Mouse (Mus musculus): ENCODE results near the gene Tmem219.

Gene Tmem219

GRCm38 (mm10) chr7:126862147-126862784 lies 60.5 kb downstream of the Tmem219 start, which contains the start of gene Ino80e:
TSS of gene Ino80e (minus strand) at chr7:126862377.
- peak; percentile 92 to 94 for DNase-seq (ENCODE audit: low spot score in 2 of 2)

GRCm38 (mm10) chr7:126861429-126862130 lies 61.1 kb downstream of the Tmem219 start, which contains the start of gene Hirip3:
TSS of gene Hirip3 (plus strand) at chr7:126861972.
- DNase-seq (ENCODE audit: low spot score in 2 of 2): peak; percentile 88 to 89

GRCm38 (mm10) chr7:126860987-126861386 lies 61.7 kb downstream of the Tmem219 start:
- no peak for DNase-seq (ENCODE audit: low spot score in 2 of 2)

DNA sequence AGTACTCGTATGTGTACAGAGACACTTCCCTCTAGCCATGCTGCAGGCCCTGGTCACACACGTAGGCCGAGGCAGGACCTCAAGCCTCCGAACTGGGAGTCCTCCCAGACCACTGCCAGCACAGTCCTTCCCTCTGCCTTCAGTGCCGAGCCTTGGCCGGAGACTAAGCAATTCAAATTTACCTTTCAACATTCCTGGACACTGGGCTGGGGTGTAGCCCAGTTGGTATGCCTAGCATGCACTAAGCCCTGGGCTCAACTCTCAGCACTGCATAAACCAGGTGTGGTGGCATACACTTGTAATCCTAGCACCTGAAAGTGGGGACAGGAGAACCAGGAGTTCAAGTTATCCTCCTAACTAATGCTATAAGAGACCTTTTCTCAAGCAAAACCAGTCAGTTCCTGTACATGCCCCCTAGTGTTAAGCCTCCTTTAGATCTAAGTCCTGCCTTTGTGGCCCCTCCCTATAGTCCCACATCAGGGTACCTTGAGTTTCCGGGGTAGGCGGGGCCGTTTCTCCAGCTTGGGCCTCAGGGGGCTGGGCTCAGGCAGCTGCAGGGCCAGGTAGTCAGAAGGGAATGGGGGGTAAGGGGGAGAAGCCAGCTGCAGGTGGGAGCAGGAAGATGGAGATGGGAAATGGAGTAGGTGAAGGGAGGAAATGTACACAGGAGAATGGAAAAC lies 65.8 kb downstream of the Tmem219 start:
- DNase-seq (ENCODE audit: low spot score in 2 of 2): no peak

GRCm38 (mm10) chr7:126855641-126856040 lies 67.1 kb downstream of the Tmem219 start:
- DNase-seq (ENCODE audit: low spot score in 2 of 2): no peak

GRCm38 (mm10) chr7:126853454-126853853 lies 69.3 kb downstream of the Tmem219 start:
- no peak for DNase-seq (ENCODE audit: low spot score in 2 of 2)

DNA sequence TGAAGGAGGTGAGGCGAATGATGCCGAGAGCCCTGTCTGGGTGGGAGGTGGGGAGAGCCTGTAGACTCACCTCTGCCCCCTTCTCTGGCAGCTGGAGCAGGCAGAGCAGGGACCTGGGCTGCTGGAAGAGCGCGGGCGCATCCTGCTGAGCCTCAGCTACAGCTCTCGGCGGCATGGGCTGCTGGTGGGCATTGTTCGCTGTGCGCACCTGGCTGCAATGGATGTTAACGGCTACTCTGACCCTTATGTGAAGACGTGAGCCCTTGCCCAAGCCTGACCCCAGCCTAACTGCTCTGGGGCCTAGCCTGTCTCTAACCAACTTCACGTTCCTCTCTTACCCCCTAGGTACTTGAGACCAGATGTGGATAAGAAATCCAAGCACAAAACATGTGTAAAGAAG lies 71.5 kb downstream of the Tmem219 start:
- DNase-seq (ENCODE audit: low spot score in 2 of 2): no peak

GRCm38 (mm10) chr7:126850161-126850560 lies 72.6 kb downstream of the Tmem219 start:
- DNase-seq (ENCODE audit: low spot score in 2 of 2): no peak

GRCm38 (mm10) chr7:126848794-126849193 lies 73.9 kb downstream of the Tmem219 start:
- no peak for DNase-seq (ENCODE audit: low spot score in 2 of 2)

DNA sequence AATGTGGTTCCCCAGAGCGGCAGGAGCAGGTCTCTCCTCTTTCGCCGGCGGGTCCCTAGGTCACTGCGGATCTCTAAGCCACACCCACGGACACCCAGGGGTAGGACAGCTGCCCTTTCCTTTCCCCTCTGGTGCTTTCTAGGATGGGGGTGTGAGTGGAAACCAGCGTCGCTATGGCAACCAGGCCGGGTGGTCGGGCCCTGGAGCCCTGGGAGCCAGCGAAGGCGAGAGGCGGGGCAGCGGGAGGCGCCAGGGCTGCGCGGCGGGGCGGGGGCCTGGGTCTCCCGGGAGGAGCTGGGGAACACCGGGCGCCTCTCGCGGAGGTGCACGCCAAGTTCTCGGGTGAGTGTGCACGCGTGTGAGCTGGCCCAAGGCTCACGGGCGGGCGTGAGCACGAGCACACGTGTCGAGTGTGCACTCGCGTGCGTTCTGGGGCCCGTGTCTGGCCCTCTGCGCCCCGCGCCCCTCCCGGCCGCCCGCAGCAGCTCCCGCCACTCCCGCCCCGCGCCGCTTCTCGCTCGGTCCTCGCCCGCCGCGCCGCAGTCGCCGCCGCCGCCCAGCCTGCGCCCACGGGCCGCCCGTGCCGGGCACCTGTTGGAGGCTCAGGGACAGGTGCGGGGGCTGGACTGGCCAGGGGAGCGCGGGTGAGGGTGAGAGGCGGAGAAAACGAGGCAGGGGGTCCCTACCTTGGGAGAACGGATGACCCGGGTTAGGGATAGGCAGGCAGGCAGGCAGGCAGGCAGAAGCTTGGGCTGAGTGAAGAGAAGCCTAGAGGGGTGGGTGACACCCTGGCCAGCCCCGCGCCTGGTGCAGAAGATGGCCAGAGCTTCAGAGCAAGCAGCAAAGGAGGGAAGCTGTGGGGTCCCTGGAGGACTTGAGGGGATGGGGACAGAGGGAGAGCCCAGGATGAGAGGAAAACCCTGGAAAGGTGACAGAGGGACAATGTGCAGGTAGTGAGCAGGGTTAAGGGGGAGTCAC lies 75.0 kb downstream of the Tmem219 start:
- no peak for DNase-seq (ENCODE audit: low spot score in 2 of 2)

GRCm38 (mm10) chr7:126847116-126847420 lies 75.6 kb downstream of the Tmem219 start, which contains the start of gene Doc2a:
TSS of gene Doc2a (plus strand) at chr7:126847416.
- no peak for DNase-seq (ENCODE audit: low spot score in 2 of 2)

- DNase-seq (ENCODE audit: low spot score in 2 of 2): no peak
Observed at GRCm38 (mm10) chr7:126845516-126845915, 77.2 kb downstream of the Tmem219 start.

DNA sequence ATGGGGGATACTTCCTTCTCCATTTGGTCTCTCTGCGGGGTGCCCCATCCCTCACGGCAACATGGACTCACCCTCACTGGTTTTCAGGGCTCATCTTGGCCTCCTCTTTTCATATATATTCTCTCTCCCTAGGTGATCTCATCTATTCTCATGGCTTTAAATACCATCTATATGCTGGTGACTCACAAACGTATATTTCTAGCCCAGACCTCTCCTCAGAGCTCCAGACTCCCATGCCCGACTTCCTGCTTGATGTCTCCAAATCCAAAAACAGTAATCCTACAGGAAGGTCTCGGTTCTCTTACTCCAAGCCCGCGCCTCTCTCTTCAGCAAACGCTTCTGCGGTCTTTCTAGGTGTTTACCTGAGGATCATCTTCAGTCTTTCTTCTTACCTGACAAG lies 79.4 kb downstream of the Tmem219 start:
- no peak for DNase-seq (ENCODE audit: low spot score in 2 of 2)
